Mouse (Mus musculus) adrenal gland, postnatal 4 days (tissue): ENCODE measurements at regions not wholly inside any gene's neighbourhood (a gene's known extent, or its start where the extent isn't known, plus 50 kb on each side); places are given as distances from the start of the nearest gene placed in this dataset.

Experiments used
- DNase-seq, 2 experiments: peaks; one replicate each; pipeline ENCODE4 v3.0.0; 2021 to 2022; ENCODE audit warnings: low spot score in 2 of 2, mixed read lengths in 2 of 2

DNA sequence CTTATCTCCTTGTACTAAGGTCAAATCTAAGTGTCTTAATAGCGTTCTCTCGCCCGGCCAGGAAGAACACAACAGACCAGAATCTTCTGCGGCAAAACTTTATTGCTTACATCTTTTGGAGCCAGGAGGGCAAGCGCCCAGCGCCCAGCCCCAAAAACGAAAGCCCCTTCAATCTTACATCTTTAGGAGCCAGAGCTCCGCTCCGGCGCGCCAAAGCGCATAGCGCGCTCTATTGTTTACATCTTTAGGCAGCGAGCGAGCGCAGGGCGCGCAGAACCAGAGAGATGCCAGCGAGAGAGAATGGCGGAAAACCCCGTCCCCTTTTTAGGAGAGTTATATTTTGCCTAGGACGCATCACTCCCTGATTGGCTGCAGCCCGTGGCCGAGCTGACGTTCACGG is 373.2 kb upstream of the Gm21477 start:
- peak; percentile 1 to 3 for DNase-seq
